Mouse (Mus musculus): ENCODE measurements around the gene Gabbr1. TPM values are rescaled to one million over a fixed set of nuclear protein-coding genes. Genes with fewer than 3 reads are reported as not detected.

Gabbr1 gene
- polyA plus RNA-seq (2015; fragmentation: Nextera tagmentation; extraction: Ambion mirVana), result 95.5 and 105 TPM in 2 replicates

GRCm38 (mm10) chr17:37045611-37046311 lies at the start of gene Gabbr1:
Gene Gabbr1, plus strand, starts transcription at chr17:37045966.

GRCm38 (mm10) chr17:37000863-37001262 lies 44.9 kb upstream of the Gabbr1 start, which contains the start of gene Zfp57:
Gene Zfp57, plus strand, starts transcription at chr17:37001163.

GRCm38 (mm10) chr17:37022628-37023576 lies 22.9 kb upstream of the Gabbr1 start, which contains the start of gene Mog:
Gene Mog, minus strand, starts transcription at chr17:37023398.

GRCm38 (mm10) chr17:37088399-37088798 lies 42.6 kb downstream of the Gabbr1 start, which contains the start of gene Olfr90:
Gene Olfr90, minus strand, starts transcription at chr17:37088499.

GRCm38 (mm10) chr17:37098178-37098577 lies 52.4 kb downstream of the Gabbr1 start, which contains the start of gene Olfr91:
Gene Olfr91, minus strand, starts transcription at chr17:37098278.

GRCm38 (mm10) chr17:37119988-37120387 lies 74.2 kb downstream of the Gabbr1 start, which contains the start of gene Olfr92:
Gene Olfr92, minus strand, starts transcription at chr17:37120088.

Other genes starting within 250 kb of the Gabbr1 start
- gene H2-M10.6, start 233.8 kb upstream of the Gabbr1 start, polyA plus RNA-seq (2015; fragmentation: Nextera tagmentation; extraction: Ambion mirVana), result not detected in 2 replicates
- gene Trim26, start 208.8 kb upstream of the Gabbr1 start, polyA plus RNA-seq (2015; fragmentation: Nextera tagmentation; extraction: Ambion mirVana), result 37.8 and 41.8 TPM in 2 replicates
- 0.90 and 1.1 TPM in 2 replicates for gene Trim15, start 178.8 kb upstream of the Gabbr1 start, polyA plus RNA-seq (2015; fragmentation: Nextera tagmentation; extraction: Ambion mirVana)
- 0.28 and 0.39 TPM in 2 replicates for gene Trim10, start 176.4 kb upstream of the Gabbr1 start, polyA plus RNA-seq (2015; fragmentation: Nextera tagmentation; extraction: Ambion mirVana)
- 0.19 TPM in 1 of 2 replicates, not detected in the other for gene Trim40, start 155.8 kb upstream of the Gabbr1 start, polyA plus RNA-seq (2015; fragmentation: Nextera tagmentation; extraction: Ambion mirVana)
- gene Trim31, start 147.8 kb upstream of the Gabbr1 start, polyA plus RNA-seq (2015; fragmentation: Nextera tagmentation; extraction: Ambion mirVana), result not detected in 2 replicates
- 4.5 and 5.2 TPM in 2 replicates for gene Rnf39, start 103.0 kb upstream of the Gabbr1 start, polyA plus RNA-seq (2015; fragmentation: Nextera tagmentation; extraction: Ambion mirVana)
- 153 and 169 TPM in 2 replicates for gene Ppp1r11, start 94.2 kb upstream of the Gabbr1 start, polyA plus RNA-seq (2015; fragmentation: Nextera tagmentation; extraction: Ambion mirVana)
- 54.6 and 58.0 TPM in 2 replicates for gene Znrd1, start 87.4 kb upstream of the Gabbr1 start, polyA plus RNA-seq (2015; fragmentation: Nextera tagmentation; extraction: Ambion mirVana)
- gene Znrd1as, start 87.4 kb upstream of the Gabbr1 start, polyA plus RNA-seq (2015; fragmentation: Nextera tagmentation; extraction: Ambion mirVana), result 3.4 and 4.6 TPM in 2 replicates
- gene 2410137M14Rik, start 64.7 kb upstream of the Gabbr1 start, polyA plus RNA-seq (2015; fragmentation: Nextera tagmentation; extraction: Ambion mirVana), result 0.25 TPM in 1 of 2 replicates, not detected in the other
- 1.1 and 1.4 TPM in 2 replicates for gene H2-M5, start 56.4 kb upstream of the Gabbr1 start, polyA plus RNA-seq (2015; fragmentation: Nextera tagmentation; extraction: Ambion mirVana)
- 106 and 132 TPM in 2 replicates for gene Zfp57, start 44.8 kb upstream of the Gabbr1 start, polyA plus RNA-seq (2015; fragmentation: Nextera tagmentation; extraction: Ambion mirVana)
- gene Mog, start 22.6 kb upstream of the Gabbr1 start, polyA plus RNA-seq (2015; fragmentation: Nextera tagmentation; extraction: Ambion mirVana), result 0.88 and 2.0 TPM in 2 replicates
- gene Olfr90, start 42.5 kb downstream of the Gabbr1 start, polyA plus RNA-seq (2015; fragmentation: Nextera tagmentation; extraction: Ambion mirVana), result 0.08 TPM in 1 of 2 replicates, not detected in the other
- not detected in 2 replicates for gene Olfr91, start 52.3 kb downstream of the Gabbr1 start, polyA plus RNA-seq (2015; fragmentation: Nextera tagmentation; extraction: Ambion mirVana)
- not detected in 2 replicates for gene Olfr92, start 74.1 kb downstream of the Gabbr1 start, polyA plus RNA-seq (2015; fragmentation: Nextera tagmentation; extraction: Ambion mirVana)
- not detected in 2 replicates for gene Olfr93, start 115.5 kb downstream of the Gabbr1 start, polyA plus RNA-seq (2015; fragmentation: Nextera tagmentation; extraction: Ambion mirVana)
- gene Ubd, start 147.9 kb downstream of the Gabbr1 start, polyA plus RNA-seq (2015; fragmentation: Nextera tagmentation; extraction: Ambion mirVana), result not detected in 2 replicates
- gene Olfr94, start 155.0 kb downstream of the Gabbr1 start, polyA plus RNA-seq (2015; fragmentation: Nextera tagmentation; extraction: Ambion mirVana), result 0.21 TPM in 1 of 2 replicates, not detected in the other
- 0.03 and 0.04 TPM in 2 replicates for gene Olfr95, start 167.2 kb downstream of the Gabbr1 start, polyA plus RNA-seq (2015; fragmentation: Nextera tagmentation; extraction: Ambion mirVana)
- not detected in 2 replicates for gene Olfr96, start 174.2 kb downstream of the Gabbr1 start, polyA plus RNA-seq (2015; fragmentation: Nextera tagmentation; extraction: Ambion mirVana)
- not detected in 2 replicates for gene Olfr97, start 191.4 kb downstream of the Gabbr1 start, polyA plus RNA-seq (2015; fragmentation: Nextera tagmentation; extraction: Ambion mirVana)
- not detected in 2 replicates for gene Olfr98, start 217.8 kb downstream of the Gabbr1 start, polyA plus RNA-seq (2015; fragmentation: Nextera tagmentation; extraction: Ambion mirVana)
- gene H2-M3, start 224.3 kb downstream of the Gabbr1 start, polyA plus RNA-seq (2015; fragmentation: Nextera tagmentation; extraction: Ambion mirVana), result 2.6 and 2.8 TPM in 2 replicates
- gene Olfr99, start 237.5 kb downstream of the Gabbr1 start, polyA plus RNA-seq (2015; fragmentation: Nextera tagmentation; extraction: Ambion mirVana), result not detected in 2 replicates

Data from neural tube, postnatal 0 days (tissue).